ENCODE assay signal across 13 mouse cellular contexts in the genomic region with DNA sequence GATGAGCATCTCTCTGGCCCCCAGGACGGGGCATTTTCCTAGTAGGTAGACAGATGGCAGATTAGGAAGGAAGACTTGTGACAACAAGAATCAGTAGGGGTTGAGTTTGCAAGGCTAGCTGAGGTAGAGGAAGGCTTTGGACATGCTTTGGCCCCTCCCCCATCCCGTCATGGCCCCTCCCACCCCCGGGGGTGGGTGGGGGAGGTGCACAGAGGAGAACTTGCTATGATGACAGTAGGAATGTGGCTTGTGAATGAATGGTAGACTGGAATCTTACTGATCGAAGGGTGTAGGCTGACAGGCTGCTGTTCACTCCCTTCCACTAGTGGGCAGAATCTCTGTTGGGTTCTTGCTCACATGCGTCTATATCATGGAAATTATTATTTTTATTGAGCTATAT.
"Had no signal": no experiment of that assay in that cellular context is flagged by ENCODE, and none has a peak within 500 bp of the region (broad histone marks: within the 10 kb centered on the region; RNA-seq: fewer than 3 reads in every experiment).

No protein-coding gene starts in this region.

- H3K4me2 ChIP-seq: limb, embryonic 13.5 days; neural tube, embryonic 15.5 days had no signal

- H3K4me1 ChIP-seq: limb, embryonic 13.5 days; neural tube, embryonic 15.5 days had no signal

- H3K4me3 ChIP-seq: limb, embryonic 13.5 days; myocyte; neural tube, embryonic 15.5 days had no signal

- H3K36me3 ChIP-seq: limb, embryonic 13.5 days; neural tube, embryonic 15.5 days had no signal

- H3K9ac ChIP-seq: limb, embryonic 13.5 days; liver, embryonic 14.5 days; neural tube, embryonic 15.5 days had no signal

- H3K27me3 ChIP-seq: limb, embryonic 13.5 days; neural tube, embryonic 15.5 days had no signal

- DNase-seq: kidney, adult 9 months; kidney, postnatal 36 days; left cerebral cortex, postnatal 4 days; lung, adult 18-20 months; midbrain, embryonic 14.5 days; right cerebral cortex, adult 18-20 months; right cerebral cortex, postnatal 25 days; thymus, postnatal 4 days had no signal

- H3K9me3 ChIP-seq: limb, embryonic 13.5 days; neural tube, embryonic 15.5 days had no signal

- H3K27ac ChIP-seq: limb, embryonic 13.5 days; liver, embryonic 14.5 days; neural tube, embryonic 15.5 days; stomach, postnatal 0 days had no signal
